Mouse (Mus musculus): ENCODE results near the gene Cnpy3. TPM values are rescaled to one million over a fixed set of nuclear protein-coding genes. Genes with fewer than 3 reads are reported as not detected.
"Not testable (repeated sequence)": the region's sequence is repeated elsewhere in the genome, so short reads cannot be mapped to it uniquely, and the experiment has no call there.

Cnpy3 gene
- total RNA-seq, 1 experiment from 2014 or later: 106 TPM

DNA sequence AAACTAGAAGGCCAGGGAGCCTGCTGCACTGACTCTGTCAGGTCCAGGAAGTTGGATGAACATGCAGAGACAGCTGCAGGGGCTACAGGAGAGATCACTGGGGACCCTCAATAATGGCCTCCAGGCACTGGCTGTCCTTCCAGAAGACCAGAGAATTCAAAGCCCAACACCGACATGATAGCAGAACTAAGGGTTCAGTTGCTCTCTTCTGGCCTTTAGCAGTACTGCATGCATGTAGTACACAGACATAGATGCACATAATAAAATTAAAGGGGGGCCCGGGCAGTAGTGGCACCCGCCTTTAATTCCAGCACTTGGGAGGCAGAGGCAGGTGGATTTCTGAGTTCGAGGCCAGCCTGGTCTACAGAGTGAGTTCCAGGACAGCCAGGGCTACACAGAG lies 19.0 kb upstream of the Cnpy3 start:
- ATAC-seq (replicated peaks; ENCODE audit: insufficient number of reproducible peaks, low FRiP score, low TSS enrichment, poor library complexity, severe bottlenecking): no peak

DNA sequence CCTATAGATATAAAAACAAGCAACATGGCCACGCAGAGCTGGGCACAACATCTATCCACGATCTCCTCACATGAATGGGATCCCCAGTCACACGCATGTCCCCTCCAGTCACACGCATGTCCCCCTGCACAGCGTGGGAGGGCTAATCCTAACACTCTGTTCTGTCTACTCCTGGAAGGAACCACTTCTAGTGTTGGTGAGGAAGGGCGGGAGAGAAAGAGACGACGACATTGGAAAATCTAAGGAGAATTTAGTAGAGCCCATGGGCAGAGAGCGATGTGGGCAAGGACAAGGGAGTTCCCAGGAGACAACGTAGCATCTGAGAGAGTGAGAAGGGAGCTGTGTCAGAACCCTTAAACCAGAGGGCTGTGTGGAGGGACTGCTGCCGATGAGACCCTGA lies 18.5 kb upstream of the Cnpy3 start:
- ATAC-seq (replicated peaks; ENCODE audit: insufficient number of reproducible peaks, low FRiP score, low TSS enrichment, poor library complexity, severe bottlenecking): no peak

DNA sequence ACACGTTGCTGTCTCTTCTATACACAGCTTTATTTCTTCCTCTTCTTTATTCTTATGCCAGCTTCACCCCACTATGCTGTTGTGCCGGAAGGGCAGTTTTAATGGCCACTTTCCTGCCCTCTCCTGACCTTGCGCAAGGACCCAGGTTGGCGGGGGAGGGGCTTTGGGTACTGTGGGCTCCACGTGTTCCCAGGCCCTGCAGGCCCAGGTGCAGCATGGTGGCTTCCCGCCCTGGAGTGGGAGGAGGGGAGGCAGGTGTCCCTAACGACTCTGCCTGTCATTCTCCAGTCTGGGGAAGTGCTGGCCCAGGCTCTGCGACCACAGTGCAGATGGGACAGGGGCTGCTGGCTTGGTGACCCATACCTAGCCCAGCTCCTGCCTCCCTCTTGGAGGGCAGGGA lies 15.9 kb upstream of the Cnpy3 start:
- ATAC-seq (replicated peaks; ENCODE audit: insufficient number of reproducible peaks, low FRiP score, low TSS enrichment, poor library complexity, severe bottlenecking): no peak

DNA sequence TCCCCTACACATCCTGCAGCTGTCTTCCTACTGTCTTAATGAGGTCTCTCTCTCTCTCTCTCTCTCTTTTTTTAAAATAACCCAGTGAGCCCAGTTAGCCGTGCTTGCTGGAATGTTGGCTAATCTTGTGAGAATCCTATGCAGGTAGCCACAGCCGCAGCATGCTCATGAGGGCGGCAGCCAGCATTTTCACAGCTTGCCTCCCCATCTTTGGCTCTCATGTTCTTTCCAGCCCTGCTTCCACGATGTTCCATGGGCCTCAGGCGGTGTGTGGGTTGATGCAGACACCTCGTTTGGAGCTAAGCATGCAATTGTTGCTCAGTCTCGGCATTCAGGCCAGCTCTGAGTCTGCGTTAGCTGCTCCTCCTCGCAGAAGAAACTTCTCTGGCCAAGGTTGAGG lies 12.9 kb upstream of the Cnpy3 start:
- ATAC-seq (replicated peaks; ENCODE audit: insufficient number of reproducible peaks, low FRiP score, low TSS enrichment, poor library complexity, severe bottlenecking): not testable (repeated sequence)

DNA sequence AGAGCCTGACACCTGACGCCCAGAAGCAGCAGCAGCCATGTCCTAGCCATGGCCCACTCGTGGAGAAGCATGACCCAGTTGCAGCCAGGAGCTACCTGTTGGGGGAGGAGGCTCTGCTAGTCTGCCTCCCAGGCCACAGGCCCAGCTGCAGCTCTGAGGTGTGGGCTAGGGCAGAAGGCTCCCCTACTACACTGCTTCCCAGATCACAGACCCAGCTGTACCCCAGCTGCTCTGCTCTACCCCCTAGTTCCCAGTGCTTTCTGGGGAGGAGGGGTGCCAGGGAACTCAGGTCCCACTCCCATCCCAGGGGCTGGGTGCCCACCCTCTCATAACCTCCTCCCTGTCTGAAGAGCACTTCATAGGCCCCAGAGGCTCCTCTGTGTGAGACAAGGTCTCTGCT lies 11.5 kb upstream of the Cnpy3 start, which contains the start of gene Ptcra:
Gene Ptcra (minus strand): TSS at position 169 of the 400 bp plus-strand sequence.
- ATAC-seq (replicated peaks; ENCODE audit: insufficient number of reproducible peaks, low FRiP score, low TSS enrichment, poor library complexity, severe bottlenecking): no peak

DNA sequence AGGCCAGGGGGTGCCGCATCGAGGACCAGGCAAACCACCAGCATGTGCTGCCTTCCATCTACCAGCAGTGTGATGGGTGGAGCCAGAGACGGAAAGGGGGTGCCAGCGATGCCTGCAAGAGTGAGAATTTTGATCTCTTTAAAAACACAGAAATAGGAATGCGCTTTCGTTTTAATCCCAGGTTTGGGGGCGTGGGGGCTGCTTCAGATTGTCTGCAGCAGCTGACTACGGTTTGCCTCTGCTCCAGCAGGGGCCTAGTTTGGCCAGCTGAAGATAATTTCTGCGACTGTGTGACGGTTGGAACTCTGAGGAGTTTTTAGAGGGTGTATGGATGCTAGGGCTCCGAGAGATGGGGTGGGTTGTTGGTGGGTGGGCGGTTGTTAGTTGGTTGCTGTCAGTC lies 6.7 kb upstream of the Cnpy3 start:
- no peak for ATAC-seq (replicated peaks; ENCODE audit: insufficient number of reproducible peaks, low FRiP score, low TSS enrichment, poor library complexity, severe bottlenecking)

DNA sequence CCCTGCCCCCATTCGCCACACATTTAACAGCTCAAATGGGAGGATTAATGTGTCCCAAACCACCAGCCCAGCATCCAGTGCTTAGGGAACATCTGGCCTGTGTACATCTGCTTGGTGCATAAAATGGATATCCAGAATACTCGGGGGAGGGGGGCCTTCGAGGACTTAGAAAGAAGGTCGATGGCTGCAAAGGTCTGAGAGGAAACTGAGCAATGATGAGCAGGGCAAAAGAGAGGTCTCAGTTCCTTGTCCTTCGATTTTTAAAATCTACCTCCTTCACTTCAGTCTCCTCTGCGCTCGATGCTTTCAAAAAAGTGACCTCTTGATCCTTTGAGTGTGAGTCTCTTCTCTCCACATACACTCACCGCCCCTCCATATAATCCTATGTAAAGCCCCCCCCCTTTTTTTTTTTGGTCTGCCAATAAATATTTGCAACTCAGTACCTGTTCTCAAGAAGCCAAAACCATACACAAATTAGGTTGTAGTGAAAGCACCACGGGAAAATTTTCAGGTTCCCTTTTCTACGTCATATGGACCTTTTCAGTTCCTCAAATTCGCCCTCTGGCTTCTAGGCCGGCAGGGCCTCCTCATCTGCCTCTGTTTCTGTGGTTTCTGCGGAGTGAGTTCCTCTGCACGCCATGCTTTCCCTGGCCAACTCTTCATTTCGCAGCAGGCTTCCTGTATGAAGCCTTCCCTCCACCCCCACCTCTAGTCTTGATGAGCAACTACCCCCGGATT lies 789 bp downstream of the Cnpy3 start:
- ATAC-seq (replicated peaks; ENCODE audit: insufficient number of reproducible peaks, low FRiP score, low TSS enrichment, poor library complexity, severe bottlenecking): peak; percentile 83

DNA sequence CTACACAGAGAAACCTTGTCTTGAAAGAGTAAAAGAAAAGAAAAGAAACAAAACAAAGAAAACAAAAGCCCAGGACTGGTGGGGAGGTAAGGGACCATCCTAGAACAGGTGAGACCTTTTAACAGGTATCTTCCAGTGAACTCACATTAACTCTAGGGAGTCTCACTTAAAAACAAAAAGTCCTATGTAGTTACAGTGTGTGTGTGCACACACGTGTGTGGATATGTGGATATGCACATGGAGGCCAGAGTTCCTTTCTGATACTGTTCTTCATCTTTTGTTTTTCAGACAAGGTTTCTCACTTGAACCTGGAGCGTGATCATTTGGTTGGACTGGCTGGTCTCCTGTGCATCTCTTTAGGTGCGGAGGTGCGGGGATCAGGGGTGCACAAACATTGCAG lies 1.4 kb downstream of the Cnpy3 start:
- ATAC-seq (replicated peaks; ENCODE audit: insufficient number of reproducible peaks, low FRiP score, low TSS enrichment, poor library complexity, severe bottlenecking): no peak

DNA sequence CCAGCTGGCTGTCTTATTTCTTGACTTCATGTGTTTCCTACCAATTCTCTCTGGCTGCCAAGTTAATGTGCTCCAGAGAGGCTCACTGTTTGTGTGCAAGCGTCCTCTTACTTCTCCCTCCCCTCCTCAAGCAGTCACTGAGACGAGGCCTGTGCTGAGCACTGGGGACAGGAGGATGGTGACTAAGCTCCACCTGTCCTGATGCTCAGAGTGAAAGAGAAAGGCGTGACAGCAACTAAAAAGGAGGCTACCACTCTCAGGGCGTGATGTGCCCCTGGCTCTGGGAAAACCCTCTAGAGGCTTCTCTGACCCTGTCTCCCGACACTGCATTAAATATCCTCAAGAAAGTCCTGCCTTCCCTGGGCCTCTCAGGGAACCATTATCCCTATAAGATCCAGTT lies 2.7 kb downstream of the Cnpy3 start:
- ATAC-seq (replicated peaks; ENCODE audit: insufficient number of reproducible peaks, low FRiP score, low TSS enrichment, poor library complexity, severe bottlenecking): no peak

DNA sequence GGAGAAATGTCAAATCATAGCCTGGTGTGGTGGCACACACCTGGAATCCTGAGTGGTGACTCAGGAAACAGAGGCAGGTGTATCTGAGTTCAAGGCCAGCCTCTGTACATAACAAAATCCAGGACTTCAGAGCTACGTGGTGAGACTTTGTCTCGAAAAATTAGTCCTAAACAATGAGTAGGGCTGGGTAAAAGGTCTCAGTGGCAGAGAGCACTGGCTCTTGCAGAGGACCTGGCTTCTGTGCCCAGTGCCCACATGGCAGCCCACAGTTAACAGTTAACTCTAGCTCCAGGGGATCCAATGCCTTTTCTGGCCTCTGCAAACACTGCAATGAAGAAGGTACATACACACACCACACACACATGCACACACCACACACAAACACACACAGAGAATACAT lies 4.2 kb downstream of the Cnpy3 start:
- ATAC-seq (replicated peaks; ENCODE audit: insufficient number of reproducible peaks, low FRiP score, low TSS enrichment, poor library complexity, severe bottlenecking): no peak

DNA sequence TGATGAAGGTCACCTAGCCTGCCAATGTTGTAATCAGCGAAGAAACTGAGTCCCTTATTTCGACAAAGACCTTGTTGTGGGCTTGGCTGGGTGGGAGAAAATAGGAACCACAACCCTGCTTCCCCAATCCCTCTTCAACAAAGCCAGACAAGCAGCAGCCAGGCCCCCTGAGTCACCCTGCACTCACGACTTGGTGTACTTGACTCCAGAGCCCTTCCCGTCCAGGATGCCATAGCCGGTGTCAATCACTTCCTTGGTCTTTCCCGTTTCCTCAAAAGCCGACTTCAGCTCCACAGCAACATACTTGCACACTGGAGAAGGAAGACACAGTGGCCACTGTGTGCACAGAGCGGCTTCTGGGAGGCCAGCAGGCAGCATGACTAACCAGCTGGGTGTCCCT lies 4.8 kb downstream of the Cnpy3 start:
- ATAC-seq (replicated peaks; ENCODE audit: insufficient number of reproducible peaks, low FRiP score, low TSS enrichment, poor library complexity, severe bottlenecking): no peak

DNA sequence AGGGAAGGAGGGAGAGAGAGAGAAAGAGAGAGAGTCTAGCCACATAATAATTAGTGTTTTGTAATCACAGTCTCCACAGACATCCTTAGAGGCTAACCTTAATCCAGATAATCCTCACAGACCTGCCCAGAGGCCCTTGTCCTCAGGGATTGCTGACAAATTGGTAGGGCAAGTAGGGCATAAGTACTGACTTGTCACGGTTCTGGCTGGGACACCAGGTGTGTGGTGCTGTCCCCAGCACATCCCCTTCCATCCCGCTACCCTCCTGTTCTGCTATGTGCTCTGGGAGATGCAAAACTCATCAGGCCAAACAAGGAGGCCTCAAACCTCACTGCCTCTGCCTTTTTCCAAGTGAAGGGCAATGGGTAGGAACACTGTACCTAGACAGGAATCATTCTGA lies 6.5 kb downstream of the Cnpy3 start:
- ATAC-seq (replicated peaks; ENCODE audit: insufficient number of reproducible peaks, low FRiP score, low TSS enrichment, poor library complexity, severe bottlenecking): no peak

DNA sequence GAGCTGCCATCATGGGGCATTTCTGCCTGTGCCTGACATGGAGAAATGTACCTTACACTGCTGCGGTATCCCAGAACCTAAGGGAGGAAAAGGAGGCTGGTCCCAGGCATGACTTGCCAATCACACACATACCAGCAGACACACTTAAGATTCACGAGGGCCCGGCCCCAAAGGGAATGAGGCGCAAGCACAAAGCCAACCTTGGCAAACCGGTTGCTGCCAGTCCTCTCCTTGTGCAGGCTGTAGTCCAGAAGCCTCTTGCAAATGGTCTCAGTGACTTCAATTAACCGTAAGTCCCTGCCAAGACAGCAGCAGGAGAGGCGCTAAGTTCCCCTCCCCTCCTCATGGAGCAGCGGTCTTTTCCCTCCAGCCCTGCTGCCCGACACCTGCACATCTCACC lies 9.0 kb downstream of the Cnpy3 start:
- ATAC-seq (replicated peaks; ENCODE audit: insufficient number of reproducible peaks, low FRiP score, low TSS enrichment, poor library complexity, severe bottlenecking): no peak

DNA sequence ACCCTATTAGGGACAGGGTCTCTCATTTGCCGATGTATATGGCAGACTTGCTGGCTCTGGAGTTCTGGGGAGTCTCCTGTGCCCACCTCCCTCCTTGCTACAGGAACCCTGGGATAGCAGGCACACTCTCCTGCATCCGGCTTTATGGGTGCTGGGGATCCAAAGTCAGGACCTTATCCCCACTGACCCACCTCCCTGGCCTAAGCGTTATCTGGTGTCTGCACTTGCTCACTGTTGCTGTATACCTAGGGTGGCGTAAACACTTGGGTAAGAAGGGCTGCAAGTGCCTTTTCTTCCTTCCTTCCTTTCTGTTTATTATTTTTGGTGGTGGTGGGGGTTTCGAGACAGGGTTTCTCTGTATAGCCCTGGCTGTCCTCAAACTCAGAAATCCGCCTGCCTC lies 10.7 kb downstream of the Cnpy3 start:
- ATAC-seq (replicated peaks; ENCODE audit: insufficient number of reproducible peaks, low FRiP score, low TSS enrichment, poor library complexity, severe bottlenecking): no peak

DNA sequence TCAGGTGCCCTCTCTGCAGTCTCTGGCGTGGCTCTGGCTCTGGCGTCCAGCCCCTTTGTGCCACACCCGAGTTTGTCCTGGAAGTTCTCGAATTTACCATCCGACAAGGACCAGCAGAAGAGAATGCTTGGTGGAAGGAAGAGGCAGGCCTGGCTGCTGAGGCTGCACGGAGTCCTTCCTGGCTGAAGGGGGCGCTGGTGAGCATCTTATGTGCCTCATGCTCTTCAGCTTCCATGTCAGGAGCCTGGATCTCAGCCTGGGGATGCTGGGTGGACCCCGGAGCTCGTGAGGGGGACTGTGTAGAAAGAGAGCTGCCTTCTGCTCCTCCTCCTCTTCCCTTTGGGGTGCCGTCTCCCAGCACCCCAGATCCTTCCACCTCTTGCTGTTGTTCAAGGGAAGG lies 15.9 kb downstream of the Cnpy3 start:
- peak; percentile 59; the same call in 1 of the 2 replicates for ATAC-seq (replicated peaks; ENCODE audit: insufficient number of reproducible peaks, low FRiP score, low TSS enrichment, poor library complexity, severe bottlenecking)

DNA sequence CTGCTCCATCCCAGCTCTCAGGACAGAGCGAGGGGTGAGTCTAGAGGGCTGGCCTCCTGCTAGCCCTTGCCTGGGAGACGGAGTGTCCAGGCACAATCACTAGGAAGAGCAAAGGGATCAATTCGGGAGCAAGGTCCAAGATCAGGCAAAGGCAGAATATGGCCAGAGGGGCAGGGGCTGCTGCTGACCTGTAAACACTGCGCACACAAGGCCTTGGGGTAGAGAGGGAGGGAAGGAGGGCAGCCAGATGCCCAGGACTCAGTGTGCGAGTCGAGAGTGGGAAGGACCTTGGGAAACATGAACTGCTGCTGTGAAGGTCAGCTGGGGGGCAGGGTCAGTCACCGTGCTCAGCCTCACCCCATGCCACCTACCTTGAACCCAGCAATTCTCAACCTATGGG lies 16.7 kb downstream of the Cnpy3 start:
- no peak for ATAC-seq (replicated peaks; ENCODE audit: insufficient number of reproducible peaks, low FRiP score, low TSS enrichment, poor library complexity, severe bottlenecking)

DNA sequence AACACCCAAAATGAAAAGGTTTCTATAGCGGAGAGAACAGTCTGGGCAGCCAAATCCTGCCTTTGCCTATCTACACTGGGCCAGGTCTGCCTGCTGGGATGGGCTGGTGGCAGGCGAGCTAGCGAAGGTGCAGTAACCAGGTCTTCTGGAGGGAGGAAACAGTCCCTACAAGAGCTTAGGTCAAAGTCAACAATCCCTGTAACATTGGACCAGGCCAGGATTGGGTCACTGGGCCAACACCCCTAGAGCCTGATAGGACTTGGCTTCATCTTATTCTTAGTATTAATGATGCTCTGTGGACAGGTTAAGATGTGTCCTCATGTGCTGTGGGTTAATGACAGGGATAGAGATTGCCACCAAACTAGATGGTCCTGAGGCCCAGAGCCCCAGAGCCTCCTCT lies 18.0 kb downstream of the Cnpy3 start:
- no peak for ATAC-seq (replicated peaks; ENCODE audit: insufficient number of reproducible peaks, low FRiP score, low TSS enrichment, poor library complexity, severe bottlenecking)

DNA sequence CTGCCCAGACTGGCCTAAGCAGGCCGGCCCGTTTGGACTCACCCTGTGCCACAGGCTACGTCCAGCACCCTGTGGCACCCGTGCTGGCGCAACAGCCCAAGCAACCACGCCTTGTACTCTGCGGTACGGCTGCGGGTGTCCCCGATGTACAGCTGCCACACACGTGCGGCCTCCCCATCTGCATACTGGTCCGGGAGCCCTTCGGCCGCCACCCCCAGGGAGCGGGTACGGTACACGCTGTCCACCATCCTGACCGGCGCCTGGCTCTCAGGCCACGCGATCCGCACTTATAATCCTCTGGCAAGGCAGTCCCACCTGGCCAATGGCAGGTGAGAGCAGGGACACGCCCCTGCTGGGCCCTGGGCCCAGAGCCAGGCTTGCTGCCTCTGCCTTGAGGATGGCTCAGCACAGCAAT lies 23.1 kb downstream of the Cnpy3 start, which contains the start of gene Gnmt:
Gene Gnmt (minus strand): TSS at position 265 of the 415 bp plus-strand sequence.
- no peak; the same call in 1 of the 2 replicates for ATAC-seq (replicated peaks; ENCODE audit: insufficient number of reproducible peaks, low FRiP score, low TSS enrichment, poor library complexity, severe bottlenecking)

DNA sequence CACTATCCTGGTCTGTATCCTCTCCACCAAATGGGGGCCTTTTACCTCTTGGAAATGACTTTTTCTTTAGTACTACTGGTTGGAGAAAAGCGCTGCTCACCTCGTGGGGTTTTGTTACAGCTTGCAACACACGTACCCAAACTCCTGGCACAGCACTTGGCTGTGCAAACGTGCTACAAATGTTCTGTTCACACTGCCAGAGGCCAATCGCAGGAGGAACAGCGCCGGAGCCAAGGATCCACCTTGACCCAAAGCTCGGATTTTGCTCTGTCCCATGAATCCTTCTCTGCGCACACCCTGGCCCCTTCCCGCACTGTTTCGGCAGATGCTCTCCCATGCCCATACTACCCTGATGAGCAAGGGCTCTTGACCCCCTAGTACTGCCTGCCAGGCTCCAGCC lies 23.5 kb downstream of the Cnpy3 start:
- ATAC-seq (replicated peaks; ENCODE audit: insufficient number of reproducible peaks, low FRiP score, low TSS enrichment, poor library complexity, severe bottlenecking): no peak

DNA sequence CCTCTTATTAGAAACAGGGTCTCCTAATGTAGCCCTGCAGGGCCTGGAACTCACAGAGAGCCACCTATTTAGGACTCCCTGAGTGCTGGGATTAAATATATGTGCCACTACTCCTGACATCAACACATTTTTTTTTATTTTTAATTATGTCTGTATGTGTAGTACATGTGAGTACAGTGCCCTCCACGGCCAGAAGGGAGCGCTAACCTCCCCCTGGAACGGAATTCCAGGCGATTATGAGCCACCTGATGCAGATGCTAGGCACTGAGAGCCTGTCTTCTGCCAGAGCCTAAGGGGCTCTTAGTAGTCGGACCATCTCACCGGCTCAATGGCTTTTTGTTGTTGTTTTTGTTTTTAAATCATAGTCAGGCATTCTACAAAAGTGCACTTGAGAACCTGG lies 24.0 kb downstream of the Cnpy3 start:
- no peak for ATAC-seq (replicated peaks; ENCODE audit: insufficient number of reproducible peaks, low FRiP score, low TSS enrichment, poor library complexity, severe bottlenecking)

DNA sequence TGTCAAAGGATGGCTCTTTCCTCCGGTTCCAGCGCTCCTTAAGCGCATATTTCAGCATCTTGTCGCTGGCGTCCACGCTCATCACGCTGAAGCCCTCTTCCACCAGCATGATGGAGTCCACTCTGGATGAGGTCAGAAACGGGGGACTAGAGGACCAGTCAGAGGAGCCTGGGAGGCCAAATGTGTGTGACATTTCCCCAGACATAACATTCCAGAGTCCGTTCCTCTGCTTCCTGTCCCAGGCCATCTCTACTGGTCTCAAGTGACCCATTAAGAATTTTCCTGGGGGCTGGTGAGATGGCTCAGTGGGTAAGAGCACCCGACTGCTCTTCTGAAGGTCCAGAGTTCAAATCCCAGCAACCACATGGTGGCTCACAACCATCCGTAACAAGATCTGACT lies 24.7 kb downstream of the Cnpy3 start:
- ATAC-seq (replicated peaks; ENCODE audit: insufficient number of reproducible peaks, low FRiP score, low TSS enrichment, poor library complexity, severe bottlenecking): no peak
